Mouse (Mus musculus) urinary bladder, adult 18-20 months (tissue): ENCODE results near the gene Otud1.

Source experiments
- DNase-seq, 2 experiments: peaks; one replicate each; pipeline ENCODE4 v3.0.0; 2022; ENCODE audit warnings: low spot score in 2 of 2, mixed read lengths in 2 of 2

Otud1 gene

DNA sequence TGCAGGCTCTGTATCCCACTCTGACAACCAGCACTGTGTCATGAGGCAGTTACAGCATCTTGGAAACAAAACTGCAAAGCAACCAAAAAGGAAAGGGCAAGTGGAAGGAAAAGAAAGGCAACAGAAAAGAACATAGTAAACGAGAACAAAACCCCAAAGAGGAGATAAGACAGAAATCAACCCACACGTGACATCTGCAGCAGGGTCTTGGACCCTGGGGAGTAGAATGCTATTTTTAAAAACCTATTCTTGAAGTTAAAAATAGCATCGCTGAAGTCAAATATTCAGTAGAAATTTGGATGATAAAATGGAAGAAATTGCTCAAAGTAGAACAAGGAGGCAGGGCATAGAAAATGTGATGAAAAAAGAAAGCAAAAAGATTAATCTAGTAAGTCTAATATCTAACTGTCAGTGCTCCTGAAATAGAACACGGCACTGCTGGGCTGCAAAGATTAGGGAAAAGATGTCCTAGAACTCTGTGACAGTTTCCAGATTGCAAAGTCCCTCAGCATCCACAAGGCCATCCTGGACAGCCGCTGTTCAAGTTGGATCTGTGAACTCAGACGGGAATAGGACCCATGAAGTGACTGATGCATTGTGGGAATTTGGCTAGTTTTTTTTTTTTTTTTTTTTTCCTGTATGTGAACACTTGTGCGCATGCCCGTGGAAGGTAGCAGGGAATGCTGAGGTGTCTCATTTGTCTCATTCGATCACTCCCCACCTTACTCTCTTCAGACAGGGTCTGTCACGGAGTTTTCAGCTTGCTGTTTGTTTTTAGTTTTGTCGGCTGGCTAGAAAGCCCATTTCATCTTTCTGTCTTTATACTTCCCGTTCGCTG, 13.5 kb downstream of the Otud1 start:
- DNase-seq: no peak

DNA sequence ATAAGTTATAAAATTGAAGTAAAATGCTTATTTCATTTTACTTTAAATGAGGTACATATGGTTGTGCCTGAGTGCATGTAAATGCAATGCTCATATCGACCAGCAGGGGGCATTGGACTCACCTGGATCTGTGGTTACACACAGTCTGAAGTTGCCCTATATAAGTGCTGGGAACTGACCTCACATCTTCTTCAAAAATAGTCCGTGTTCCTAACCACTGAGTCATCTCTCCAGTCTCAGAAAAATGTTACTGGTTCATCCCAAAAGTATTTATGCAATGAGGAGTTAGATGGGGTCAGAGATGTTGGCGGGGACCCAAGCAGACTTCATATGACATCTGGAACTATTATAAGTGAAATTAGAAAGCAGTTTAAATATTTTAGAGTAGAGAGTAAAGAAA, 25.4 kb downstream of the Otud1 start:
- no peak for DNase-seq

DNA sequence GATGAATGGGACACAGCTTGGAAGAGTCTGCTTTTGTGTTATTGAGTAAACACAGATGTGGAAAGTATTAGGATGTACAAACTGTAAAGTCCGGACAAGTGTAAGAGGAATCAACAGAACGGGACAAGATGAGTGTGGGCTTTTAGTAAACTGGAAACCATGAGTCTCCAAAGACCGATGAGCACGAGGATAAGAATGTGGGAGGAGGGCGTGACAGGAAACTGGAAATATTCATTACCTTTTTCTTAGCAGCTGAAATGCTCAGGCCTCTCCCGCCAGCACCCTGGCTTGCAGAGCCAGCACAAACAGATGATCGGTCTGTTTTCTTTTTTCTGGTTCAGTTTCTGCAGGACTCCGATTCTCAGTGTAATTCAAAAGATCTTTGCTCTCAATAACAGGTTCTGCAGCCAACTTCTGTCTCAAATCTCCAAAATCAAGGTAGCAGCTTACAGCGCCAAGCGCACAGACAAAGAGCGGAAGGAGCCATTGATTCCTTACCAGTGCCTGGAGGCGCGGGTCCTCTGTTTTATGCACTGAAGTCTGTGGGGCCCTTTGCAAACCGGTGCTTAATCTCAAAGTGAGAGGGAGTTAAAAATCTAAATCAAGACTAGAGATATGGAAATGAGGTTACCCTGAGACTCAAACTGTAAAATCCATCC, 28.1 kb downstream of the Otud1 start:
- no peak for DNase-seq

DNA sequence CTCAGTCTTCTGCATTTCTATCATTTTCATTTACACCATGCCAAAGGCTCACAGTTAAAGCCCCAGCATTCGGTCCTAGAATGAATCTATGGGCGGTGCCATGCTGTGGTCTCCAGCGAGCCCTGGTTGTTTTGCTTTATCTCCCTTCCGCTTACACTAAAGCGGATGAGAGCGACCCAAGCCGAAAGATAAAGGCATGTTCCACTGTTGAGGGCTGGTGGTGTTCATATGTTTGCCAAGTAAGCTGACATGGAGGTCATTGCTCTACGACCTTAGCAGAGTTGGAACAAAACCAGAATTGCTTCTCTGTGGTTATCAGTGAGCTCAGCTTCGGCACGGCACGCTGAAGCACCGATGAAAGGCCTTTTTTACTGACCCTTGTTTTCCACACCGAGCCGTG, 32.5 kb downstream of the Otud1 start:
- no peak for DNase-seq

DNA sequence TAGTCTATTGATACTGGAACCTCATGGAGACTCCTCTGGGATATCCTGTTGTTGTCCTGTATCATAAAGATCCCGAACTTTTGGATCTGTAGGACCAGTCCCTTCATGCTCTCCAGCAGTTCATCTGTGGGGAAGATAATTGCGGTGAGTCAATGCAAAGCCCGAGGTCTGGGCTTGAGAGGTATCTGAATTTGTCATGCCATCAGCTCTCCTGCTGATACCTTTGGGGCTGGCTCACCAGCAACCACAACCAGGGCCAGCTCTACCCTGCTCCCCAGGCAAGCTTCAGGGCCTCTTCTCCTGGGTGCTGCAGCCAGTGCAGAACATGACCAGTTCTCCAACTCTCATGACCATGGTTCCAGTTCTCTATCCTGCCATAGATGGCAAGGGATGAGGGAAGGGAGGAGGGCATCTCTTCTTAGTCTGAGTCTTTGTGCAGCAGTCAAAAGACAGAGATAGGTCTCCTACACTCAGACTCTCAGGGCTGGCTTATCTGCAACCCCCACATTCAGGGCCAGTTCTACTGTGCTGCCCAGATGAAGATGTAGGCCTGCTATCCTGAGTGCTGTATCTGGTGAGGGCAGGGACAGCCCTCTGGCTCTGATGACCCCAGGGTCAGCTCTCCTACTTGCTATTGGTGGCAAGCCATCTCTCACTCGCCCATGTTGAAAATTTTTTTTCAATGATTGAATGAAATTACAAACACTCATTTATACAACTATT, 42.2 kb downstream of the Otud1 start:
- no peak for DNase-seq

DNA sequence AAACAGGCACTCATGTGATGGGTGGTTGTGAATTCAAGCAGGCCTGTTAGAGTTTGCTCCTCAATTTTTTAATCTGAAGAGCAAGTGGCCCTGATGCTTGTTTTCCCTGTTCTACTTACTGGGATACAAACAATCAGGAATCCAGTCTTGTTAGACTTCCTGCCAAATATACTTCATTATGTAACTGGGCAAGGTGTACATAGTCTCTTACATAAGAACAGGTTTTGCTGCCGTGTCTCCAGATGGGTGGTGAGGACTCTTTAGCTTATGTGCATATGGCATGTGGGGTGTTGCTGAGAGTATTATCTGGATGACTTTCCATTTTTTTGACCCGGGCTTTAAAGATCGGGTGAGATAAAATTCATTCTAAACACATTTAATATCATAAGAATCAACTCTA, 43.8 kb downstream of the Otud1 start:
- no peak for DNase-seq

DNA sequence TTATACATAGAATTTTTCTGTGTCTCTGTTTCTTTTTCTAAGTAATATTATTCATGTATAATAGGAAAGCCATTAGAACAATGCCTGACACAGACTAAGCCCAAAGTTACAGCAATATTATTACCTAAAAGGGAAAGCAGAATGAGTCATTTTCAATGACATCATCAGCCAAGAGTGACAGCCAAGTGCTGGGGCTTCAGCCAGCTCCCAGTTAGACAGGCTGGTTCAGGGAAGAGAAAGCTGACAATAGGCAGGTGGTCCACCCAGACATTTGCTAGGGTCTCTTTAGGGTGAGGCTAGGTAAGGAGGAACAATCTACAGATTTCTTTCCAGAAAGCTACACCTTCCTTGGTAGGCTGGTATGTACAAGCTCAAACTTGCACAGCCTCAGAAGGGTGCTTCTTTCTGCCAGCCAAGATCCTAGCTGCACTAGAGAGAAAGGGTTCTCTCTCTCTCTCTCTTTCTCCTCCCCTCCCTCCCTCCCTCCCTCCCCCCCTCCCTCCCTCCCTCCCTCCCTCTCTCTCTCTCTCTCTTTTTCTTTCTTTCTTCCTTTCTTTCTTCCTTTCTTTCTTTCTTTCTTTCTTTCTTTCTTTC, 45.6 kb downstream of the Otud1 start:
- no peak for DNase-seq

DNA sequence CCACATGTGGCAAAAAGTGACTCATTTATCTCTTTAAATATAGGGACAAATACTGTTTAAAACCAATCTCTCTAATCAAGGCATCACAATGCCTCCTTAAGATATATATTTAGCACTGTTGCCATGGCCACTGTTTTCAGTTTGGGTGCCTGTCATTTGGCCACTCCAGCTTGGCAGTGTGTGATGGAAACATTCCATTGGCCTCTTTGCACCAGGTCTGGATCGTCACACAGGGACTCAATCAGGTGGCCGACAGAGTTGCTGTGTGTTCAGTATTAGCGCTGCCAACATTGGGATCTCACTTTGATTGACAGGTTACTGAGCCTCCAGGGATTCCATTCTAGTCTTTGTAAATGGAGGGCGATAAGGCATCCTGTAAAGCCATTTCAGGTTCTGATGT, 46.1 kb downstream of the Otud1 start:
- DNase-seq: no peak

DNA sequence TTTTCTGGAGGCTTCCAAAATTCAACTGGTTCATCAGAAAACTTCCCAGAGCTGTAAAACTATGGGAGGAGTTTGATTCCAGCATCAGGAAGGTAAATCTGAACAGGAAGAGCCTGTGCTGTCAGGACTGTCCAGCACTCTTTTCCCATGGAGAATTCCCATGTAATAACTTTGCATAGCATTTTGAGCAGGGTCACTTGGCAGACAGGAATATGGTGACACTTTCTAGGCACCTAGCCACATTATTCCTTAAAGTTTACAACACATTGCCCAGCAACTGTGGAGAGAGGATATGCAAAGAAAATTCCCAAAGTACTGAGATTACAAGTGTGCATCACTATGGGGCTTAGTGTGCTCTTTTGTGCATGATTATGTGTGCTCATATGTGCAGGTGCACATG, 46.7 kb downstream of the Otud1 start:
- DNase-seq: no peak

DNA sequence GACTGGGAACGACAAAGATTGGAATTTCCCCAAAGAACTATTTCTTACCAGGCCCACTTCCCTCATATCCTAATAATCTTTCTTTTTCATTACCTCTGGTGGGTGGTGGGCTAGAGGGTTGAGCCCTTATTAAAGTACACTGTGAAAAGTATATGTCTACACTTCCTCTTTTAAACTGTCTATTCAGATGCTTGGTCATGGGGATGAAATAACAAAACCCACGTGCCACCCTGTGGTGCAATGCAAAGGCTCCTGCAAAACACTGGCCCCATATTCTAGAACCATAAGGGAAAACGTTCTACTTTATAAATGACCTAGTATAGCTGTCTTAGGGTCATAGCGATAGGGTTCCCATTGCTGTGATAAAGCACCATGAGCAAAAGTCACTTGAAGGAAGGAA, 49.3 kb downstream of the Otud1 start:
- no peak for DNase-seq
